Mouse (Mus musculus) ovary, postnatal 36 days (tissue): ENCODE results near the gene Olfr533.
"Not testable (repeated sequence)": the region's sequence is repeated elsewhere in the genome, so short reads cannot be mapped to it uniquely, and the experiment has no call there.

ENCODE experiments used
- DNase-seq: peaks from one replicate; pipeline ENCODE4 v3.0.0; 2022; ENCODE audit warnings: low spot score, mixed read lengths

Gene Olfr533

DNA sequence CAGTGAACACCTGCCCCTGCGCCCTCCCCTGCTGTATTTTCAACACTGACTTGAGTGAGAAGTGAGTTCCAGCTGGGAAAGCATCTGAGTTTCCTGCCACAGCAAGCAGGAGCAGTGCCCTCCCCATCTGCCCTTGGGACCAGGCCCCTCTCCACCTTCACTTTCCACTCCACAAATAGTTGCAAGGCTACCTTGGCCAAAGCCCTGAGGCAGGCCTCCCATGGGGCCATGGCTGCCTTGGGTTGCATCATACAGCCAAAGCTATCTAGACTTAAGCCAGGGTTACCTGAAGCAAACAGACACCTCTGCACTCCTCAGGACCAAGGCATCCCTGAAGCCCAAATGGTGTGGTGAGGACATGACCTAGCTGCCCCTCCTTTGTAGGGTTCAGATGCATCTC is at the start of gene Olfr533:
Olfr533 (plus strand) TSS at position 301 of the 400 bp plus-strand sequence.
- not testable (repeated sequence) for DNase-seq

DNA sequence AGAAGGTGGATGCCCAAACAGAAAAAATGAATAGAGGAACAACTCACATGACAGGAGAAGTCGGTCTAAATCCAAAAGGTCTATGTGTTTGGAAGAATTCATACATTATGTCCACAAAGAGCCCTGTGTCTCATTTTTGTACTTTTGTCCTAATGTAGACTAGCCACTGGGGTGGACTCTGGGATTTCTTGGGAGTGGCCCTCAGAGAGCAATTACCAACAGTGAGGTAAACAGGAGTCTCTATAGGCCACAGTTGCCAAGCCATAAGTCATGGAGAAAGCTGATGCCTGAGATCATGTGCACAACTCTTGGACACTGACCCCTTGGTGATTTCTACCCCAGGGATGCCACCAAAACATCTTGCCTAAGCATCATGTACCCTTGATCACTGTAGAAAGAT is 41.6 kb upstream of the Olfr533 start, which contains the start of gene Olfr532:
Olfr532 (minus strand) TSS at position 101 of the 400 bp plus-strand sequence.
- DNase-seq, result no peak

DNA sequence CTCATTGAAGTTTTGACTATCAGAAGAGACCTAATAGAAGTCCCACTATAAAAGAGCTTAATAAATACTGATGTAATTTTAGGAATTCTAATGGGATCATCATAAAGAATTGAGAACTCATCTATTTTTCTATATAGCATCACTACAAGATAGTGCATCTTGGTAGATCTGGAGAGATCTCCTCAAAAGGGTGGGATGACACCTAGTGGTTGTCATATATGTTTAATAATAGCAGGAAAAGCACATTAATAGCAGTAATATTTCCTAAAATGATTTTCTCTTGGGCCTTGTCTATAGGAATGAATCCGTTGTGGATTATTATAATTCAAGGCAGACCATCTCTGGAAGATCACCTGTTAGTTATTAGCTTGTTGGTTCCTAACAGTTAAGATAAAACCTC is 20.0 kb upstream of the Olfr533 start:
- no peak for DNase-seq

DNA sequence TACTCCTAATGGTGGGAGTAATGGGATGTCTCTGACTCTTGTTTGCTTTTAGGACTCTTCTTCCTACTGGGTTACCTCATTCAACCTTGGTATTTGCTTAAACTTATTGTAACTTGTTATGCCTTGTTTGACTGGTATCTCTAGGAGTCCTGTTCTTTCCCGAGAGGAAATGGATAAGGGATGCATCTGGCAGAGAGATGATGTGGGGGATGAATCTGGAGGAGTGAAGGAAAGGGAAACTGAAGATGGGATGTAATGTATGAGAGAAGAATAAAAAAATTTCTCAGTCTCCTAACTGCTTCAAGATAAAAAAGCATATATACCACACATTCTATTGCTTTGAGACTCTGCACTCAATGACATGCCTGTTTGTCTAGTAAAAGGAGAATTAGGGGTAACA is 14.7 kb downstream of the Olfr533 start:
- no peak for DNase-seq

DNA sequence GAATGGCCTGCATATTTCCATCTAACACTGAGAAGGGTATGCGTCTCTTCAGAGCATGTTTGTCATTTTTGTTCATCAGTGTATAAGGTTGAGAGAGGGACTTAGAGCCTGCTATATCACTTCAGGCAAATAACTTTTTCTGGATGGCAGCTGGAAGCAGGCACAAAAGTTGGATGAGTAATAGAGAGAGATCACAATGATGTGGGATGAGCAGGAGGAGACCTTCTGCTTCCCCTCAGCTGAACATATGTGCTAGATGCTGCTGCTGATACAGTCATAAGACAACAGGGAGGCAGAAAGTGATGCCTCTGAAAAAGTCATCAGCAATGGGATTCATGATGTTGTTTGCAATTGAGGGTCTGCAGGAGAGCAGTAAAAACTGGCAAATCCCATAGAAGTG is 15.6 kb downstream of the Olfr533 start:
- DNase-seq, result no peak

DNA sequence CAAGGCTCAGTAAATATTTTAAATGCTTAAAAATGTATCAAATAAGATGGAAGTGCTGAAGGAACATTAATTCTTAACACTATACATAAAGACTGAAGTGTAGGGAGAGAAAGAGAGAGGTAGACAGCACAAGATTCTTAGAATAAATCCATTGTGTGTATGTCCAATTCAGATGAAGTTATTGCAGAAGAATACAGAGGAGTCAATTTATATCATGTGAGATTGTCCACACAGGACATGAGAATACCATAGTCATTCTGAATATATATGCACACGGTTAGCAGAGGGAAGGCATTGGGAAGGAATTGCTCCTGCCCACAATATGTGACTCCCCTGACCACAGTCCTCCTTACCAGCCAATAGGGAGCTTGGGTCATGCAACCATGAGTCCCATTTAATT is 20.7 kb downstream of the Olfr533 start, which contains the start of gene Olfr535:
Olfr535 (plus strand) TSS at position 301 of the 400 bp plus-strand sequence.
- DNase-seq, result no peak

DNA sequence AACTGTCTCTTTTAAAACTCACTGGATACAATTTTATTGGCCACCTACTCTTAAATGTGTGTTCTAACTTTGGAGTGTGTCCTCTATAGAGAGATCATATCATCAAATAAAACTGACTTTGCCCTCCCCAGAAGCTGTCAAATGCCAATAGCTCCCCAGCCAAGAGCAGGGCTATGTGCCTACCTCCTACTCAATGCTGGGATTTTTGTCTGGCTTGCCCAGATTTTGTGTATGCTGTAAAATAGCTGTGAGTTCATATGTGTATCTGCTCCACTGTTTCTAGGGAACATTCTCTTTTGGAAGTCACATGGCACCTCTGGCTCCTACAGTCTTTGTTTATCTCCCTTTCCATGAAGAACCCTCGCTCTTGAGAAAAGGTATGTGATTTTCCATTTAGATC is 25.8 kb downstream of the Olfr533 start:
- DNase-seq, result no peak

DNA sequence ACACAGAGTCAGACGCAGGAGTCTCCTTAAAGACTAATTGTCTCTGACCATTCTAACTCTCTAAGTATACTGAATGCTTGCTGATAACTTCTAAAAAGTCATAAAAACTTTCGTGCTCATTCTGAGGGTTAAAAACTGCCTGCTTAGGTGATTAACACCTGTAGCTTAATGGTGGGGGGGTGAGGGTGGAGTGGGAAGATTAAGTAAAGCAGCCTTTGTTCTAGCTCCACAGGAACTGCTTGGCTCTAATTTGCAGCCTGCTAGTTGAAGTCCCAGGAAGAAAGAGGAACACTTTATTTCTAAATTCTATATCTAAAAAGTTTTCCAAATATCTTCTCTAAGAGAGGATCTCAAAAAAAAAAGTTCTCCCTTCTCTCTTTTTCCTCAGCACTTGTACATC is 31.1 kb downstream of the Olfr533 start:
- no peak for DNase-seq

DNA sequence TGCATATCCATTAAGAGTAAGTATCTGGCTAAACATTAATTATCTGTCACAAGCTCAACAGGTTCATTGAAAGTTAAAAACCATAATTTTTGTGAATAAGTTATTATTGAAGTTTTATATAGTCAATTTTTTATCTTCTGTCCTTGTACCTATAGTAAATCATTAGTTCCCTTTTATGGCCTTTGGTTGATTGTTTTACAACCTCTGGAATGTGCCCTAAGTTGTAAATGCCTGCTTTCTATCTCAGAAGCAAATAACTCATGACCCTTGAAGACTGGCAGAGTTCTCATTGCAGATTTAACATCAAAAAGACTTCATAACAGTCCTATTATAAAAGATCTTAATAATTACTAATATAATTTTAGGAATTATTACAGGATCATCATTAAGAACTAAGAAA is 31.5 kb downstream of the Olfr533 start:
- DNase-seq, result no peak

DNA sequence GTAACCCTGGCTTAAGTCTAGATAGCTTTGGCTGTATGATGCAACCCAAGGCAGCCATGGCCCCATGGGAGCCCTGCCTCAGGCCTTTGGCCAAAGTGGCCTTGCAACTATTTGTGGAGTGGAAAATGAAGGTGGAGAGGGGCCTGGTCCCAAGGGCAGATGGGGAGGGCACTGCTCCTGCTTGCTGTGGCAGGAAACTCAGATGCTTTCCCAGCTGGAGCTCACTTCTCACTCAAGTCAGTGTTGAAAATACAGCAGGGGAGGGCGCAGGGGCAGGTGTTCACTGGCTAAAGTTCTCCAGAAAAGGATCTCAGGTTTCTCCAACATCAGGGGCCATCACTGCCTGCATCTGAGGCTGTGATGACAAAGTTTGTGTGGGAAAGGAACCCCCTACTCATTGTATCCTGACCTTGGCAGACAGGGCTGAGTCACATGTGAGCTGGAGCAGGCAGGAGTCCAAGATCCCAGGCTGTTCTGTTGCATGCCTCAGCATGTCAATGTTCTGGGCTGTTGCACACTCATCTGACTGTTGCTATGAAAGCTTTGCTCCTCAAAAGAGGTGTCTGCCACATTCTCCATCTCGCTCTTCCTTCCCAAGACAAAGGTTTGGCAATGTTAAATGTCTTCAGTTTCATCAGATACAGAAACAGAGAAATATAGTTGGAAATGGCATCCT is 44.3 kb downstream of the Olfr533 start, which contains the start of gene Olfr536:
Olfr536 (minus strand) TSS at position 51 of the 676 bp plus-strand sequence.
- DNase-seq, result peak; percentile 6
